Mouse (Mus musculus): ENCODE measurements around the gene Abhd6.
"Not testable (repeated sequence)": the region's sequence is repeated elsewhere in the genome, so short reads cannot be mapped to it uniquely, and the experiment has no call there.

Abhd6 gene

DNA sequence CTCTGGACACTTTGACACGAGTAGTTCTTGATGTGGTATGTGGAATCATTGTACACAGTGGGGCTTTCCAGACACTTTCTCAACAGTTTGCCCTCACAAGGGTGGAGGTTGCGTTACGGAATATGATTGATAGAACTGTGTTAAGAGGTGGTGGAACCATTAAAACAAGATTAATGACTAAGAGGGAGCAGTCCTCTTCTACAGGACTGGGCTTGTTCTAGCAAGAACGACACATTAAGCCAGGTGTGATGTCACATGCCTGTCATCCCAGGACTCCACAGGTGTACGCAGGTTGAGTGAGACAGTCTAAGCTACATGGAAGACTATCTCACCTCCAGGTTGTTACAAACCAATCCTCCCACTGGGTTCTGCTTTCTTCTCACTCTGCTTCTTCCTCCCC, 3.3 kb upstream of the Abhd6 start:
- DNase-seq, result no peak

- DNase-seq, result no peak
Observed at GRCm38 (mm10) chr14:8000247-8000646, 2.5 kb upstream of the Abhd6 start.

- no peak for DNase-seq
Observed at GRCm38 (mm10) chr14:8000831-8001685, 1.6 kb upstream of the Abhd6 start.

- peak; percentile 79 to 85 for DNase-seq
Observed at GRCm38 (mm10) chr14:8003093-8003670, 480 bp downstream of the Abhd6 start.

- DNase-seq, result no peak
Observed at GRCm38 (mm10) chr14:8003727-8004670, 1.3 kb downstream of the Abhd6 start.

DNA sequence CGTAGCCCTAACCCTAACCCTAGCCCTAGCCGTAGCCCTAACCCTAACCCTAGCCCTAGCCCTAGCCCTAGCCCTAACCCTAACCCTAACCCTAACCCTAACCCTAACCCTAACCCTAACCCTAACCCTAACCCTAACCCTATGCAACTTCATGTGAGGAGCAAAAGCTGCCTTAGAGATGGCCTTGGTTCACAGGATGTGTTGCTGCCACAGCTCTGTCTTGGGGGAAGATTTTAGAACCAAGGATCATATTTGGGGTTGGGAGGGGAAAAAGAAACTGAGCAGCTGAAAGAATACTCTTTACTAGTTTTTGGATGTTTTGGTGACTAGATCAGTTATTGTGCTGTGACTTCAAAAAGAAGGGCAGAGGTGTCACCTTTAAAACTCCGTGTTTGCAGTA, 3.4 kb downstream of the Abhd6 start:
- not testable (repeated sequence) for DNase-seq

DNA sequence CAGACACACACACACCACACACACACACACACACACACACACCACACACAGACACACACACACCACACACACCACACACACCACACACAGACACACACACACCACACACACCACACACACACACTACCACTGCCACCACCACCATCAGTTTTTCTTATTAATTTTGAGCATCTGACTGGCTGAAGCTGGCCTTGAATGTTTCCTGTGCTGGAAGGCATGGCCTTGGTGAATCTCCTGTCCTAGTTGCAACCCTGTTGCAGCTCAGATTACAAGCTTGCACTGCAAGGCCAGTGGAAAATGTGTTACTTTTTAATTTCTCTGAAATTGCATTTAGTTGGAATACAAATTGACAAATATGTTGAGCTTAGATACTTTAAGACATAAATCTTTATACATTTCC, 4.4 kb downstream of the Abhd6 start:
- no peak for DNase-seq

- DNase-seq, result no peak
Observed at GRCm38 (mm10) chr14:8007486-8007885, 4.8 kb downstream of the Abhd6 start.

- DNase-seq, result peak; percentile 50 to 58
Observed at GRCm38 (mm10) chr14:8007923-8008322, 5.2 kb downstream of the Abhd6 start.

GRCm38 (mm10) chr14:8011297-8011696, 8.6 kb downstream of the Abhd6 start:
- DNase-seq, result no peak

DNA sequence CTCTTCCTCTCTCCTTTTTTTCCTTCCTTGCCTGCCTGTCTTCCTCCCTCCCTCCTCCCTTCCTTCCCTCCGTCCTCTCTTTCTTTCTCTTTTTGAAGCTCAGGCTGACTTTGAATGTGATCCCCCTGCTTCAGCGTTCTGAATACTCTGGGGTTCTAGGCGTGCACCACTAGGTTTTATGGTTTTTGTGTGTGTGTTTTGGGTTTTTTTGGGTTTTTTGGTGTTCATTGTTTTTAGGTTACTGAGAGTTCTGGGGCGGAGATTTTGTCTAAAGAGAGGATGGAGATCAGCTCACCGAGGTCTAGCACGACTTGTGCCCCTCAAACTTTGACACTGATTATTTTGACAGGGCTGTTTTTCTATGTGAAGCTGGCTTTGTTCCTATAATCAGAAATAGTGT, 9.2 kb downstream of the Abhd6 start:
- DNase-seq, result no peak

DNA sequence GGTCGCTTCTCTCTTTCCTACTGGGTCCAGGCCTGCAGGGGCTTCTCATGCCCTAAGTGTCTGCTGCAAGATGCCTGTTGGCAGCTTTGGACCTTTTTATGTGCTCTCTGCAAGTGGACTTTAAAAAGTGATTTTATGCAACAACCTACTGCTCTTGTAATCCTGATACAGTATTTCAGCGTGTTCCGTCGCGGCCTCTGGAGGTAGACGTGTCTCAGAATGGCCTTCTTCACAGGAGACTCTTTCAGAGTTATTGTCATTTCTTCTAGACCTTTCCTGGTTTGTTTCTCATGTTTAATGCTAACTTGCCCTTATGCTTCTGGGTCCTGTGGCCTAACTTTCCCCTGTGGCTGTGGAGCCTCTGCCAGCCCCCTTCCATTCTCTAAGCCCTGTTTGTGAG, 13.1 kb downstream of the Abhd6 start:
- DNase-seq, result no peak

GRCm38 (mm10) chr14:8016276-8016675, 13.6 kb downstream of the Abhd6 start:
- DNase-seq, result no peak

DNA sequence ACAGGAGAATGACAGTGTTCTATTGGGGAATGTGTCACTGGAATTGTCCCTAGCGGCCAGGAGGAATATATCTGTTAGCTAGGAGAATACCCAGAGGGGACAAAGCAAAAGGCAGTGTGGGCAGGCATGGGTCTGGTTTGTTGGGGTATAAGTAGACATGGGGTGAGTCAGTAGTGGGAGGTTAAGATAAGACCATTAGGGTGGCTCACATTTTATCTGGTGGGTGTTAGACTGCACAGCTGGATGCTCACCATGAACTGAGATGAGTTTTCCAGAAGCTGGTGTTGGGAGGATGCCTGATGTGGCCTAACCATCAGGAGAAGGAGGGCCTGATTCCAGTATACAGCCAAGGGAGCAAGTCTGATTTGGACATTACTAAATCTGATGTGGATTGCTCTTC, 14.2 kb downstream of the Abhd6 start:
- no peak for DNase-seq

DNA sequence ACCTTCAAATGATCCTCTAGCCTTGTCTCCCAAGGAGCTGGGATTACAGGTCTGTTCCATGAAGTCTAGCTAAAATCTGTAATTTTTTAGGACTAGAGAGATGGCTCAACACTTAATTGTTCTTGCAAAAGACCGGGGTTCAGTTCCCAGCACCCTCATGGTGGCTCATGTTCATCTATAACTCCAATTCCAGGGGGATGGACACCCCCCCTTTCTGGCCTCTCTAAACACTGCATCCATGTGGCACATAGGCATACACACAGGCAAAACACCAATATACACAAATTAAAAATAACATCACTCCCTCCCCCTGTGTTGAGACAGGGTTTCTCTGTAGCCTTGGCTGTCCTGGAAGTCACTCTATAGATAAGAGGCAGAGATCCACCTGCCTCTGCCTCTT, 17.3 kb downstream of the Abhd6 start:
- DNase-seq, result no peak

GRCm38 (mm10) chr14:8020546-8020945, 17.8 kb downstream of the Abhd6 start:
- DNase-seq, result no peak

DNA sequence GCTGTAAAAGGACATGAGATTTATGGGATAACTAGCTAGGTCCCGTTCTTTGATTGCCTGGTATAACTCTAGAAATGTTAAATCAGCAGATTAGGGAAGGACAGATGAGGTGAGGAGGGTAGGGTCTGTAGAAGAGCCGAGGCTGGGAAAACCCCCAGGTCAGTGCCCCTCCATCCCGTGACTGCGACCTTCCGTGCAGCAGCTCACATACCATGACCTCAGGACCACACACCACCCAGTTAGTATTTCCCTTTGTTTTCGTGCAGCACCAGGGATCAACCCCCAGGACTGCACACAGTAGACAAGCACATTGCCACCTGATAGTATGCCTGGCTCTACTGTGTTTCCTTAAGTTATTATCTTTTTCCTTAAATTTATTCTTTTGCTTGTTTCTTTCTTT, 21.8 kb downstream of the Abhd6 start:
- DNase-seq, result no peak

- no peak for DNase-seq
Observed at GRCm38 (mm10) chr14:8024936-8025335, 22.2 kb downstream of the Abhd6 start.

DNA sequence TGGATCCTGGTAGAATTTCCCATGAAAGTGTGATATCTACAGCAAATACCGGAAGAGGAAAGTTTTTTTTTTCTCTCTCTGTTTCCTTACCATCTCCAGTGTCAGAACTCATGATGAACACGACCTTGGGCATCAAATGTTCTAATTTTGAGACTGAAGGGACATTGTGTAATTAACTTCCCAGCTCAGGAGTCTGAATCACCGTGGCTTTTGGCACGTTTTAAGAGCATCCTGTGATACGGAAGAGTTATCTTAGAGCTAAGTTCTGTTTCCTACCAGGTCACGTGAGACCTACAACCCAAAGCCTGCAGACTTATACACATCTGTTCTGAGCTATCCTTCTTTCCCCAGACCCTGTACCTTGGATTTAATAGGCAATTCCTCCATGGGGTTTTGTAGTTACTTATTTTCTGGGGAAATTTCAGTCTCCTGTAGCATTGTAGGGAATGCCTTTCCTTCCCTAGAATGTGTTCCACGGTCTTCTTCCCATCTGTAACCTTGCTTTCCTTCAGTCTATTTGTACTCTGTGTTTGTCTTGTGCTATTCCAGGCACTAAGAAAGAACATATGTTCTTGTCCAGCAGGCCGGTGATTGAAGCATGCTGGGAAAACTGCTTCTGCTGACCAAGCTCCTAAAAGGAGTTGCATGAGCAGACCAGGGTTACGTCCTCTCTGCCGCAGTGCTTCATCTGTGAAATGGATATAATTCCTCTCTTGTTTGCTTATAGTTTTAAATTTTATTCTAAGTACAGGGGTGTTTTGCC, 24.2 kb downstream of the Abhd6 start:
- DNase-seq, result no peak

DNA sequence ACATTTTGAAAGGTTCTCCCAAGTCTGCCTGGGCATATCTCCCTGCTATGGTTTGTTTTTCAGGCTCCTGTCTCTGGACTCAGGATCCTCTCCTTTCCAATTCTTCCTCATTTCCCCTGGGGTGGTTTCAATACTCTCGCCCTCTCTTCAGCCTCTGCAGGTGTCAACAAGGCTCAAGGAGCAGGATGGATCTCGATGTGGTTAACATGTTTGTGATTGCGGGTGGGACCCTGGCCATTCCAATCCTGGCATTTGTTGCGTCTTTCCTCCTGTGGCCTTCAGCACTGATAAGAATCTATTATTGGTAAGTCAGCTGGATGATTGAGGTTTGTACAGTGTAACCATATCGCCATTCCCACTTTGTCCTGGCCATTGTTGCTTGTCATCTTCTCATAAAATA, 25.4 kb downstream of the Abhd6 start:
- no peak for DNase-seq

- no peak for DNase-seq
Observed at GRCm38 (mm10) chr14:8029752-8030151, 27.1 kb downstream of the Abhd6 start.

GRCm38 (mm10) chr14:8030535-8030934, 27.8 kb downstream of the Abhd6 start:
- no peak for DNase-seq

Measured in cerebellum, postnatal 14 days (tissue).